Mouse (Mus musculus): ENCODE measurements around the gene Acot13.
A peak's percentile ranks its signal among the peaks of the same experiment; 100 is the strongest.
"Not testable (repeated sequence)": the region's sequence is repeated elsewhere in the genome, so short reads cannot be mapped to it uniquely, and the experiment has no call there.

Acot13 gene

DNA sequence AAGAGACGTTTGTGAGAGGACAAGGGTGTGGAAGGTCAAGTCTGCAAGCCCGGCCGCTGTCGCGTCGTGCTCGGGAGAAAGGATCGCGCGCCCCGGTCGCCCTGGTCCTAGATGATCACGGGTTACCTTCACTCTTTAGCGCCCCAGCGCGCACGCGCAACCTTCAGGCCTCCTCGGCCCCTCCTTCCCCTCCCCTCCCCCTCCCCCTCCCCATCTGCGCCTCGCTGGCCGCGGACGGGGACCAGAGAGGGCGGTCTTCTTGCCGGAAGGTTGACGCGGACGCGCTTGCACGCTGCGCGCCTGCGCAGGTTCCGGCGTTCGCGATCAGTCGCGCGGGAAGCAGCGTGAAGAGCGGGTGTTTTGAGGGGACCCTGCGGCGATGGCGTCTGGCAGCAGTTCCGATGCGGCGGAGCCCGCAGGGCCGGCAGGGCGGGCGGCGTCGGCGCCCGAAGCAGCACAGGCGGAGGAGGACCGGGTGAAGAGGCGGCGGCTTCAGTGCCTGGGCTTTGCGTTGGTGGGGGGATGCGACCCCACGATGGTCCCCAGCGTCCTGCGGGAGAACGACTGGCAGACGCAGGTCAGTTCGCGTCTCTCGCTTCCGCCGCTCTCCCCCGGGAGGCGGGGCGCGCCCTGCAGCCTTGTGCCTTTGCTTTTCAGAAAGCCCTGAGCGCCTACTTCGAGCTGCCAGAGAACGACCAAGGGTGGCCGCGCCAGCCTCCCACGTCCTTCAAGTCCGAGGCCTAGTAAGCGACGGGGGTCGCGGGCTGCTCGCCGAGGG lies at the start of gene Acot13, which contains the start of gene Tdp2:
Acot13 (minus strand) TSS at position 188 of the 778 bp plus-strand sequence.
Tdp2 (plus strand) TSS at position 327 of the 778 bp plus-strand sequence.
- peak; percentile 79 to 90 for DNase-seq (ENCODE audit: low spot score in 2 of 2)

DNA sequence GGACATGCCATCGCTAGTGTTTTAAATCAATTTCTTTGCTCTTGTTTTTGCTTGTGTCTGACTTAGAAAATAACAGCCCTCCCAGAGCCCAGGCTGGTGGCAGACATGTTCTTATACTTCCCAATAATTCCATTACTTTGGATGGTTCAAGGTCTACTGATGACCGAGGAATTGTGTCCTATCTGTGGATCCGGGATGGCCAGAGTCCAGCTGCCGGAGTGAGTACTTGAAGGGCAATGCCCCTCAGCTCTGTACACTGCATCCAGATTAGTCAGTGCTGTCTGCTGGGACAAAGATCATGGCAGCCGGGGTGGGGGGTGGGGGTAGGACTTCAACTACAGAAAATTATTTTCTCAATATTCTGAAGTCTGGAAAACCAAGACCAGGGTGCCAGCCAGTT lies 49.4 kb upstream of the Acot13 start:
- no peak for DNase-seq (ENCODE audit: low spot score in 2 of 2)

DNA sequence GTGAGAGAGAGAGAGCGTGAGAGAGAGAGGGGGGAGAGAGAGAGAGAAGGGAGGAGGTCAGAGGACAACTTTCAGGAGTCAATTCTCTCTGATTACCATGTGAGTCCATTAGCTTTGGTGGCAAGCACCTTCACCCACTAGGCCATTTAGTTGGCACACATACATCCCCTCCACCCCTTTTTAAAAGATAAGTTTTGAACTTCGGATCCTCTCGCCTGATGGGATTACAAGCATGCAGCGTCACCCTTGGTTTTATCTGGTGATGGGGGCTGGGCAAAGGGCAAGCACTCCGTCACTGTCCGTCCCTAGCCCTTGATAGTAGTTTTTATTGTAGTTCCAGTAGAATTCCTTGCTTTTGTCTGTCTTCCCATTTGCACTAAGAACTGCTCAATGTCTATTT lies 48.9 kb upstream of the Acot13 start:
- DNase-seq (ENCODE audit: low spot score in 2 of 2): no peak

DNA sequence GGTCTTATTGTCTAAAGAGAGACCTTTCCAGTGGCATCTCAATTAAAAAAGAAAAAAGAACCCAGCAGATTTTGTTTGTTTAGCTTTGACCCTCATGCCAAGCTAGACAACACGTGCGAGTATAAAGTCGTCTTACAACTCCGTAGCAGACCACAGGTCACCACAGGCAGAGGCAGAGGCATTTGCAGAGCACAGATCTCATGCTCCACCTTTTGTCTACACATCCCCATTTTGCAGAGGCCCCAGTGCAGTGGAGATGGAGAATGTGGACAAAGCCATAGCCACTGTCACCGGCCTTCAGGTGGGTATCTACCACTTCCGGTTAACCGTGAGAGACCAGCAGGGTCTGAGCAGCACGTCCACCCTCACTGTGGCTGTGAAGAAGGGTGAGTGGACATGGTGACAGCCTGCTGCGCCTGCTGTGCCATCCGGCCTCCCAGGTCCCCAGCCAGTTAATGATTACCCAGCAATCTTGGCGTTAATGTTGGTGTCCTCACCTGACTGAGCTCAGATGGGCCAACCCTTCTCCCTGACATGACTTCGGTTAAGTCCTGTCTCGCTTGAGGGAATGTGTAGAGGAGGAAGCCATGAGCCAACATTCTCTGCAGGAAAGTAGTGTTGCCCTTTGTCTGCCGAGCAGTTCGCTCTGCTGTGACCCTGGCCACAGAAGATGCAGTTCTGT lies 48.2 kb upstream of the Acot13 start:
- peak; percentile 5 to 7 for DNase-seq (ENCODE audit: low spot score in 2 of 2)

DNA sequence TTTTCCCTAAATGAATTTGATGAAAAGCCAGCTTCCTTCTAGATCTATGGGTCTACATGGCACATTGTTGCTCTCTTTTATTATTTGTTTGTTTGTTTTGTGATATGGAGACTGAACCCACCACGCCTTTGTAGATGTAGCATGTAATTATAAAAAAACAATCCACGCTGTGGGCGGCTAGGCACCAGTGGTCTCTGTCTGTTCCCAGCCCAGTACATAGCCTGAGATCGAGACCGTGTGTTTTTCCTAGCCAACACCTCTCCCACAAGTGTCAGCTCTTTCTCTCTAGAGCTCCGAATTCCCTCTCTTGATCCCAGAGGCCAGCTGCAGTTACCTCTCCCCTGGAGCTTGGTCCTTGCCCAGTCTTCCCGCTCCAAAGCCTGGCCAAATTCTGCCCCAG lies 36.9 kb upstream of the Acot13 start:
- DNase-seq (ENCODE audit: low spot score in 2 of 2): no peak

DNA sequence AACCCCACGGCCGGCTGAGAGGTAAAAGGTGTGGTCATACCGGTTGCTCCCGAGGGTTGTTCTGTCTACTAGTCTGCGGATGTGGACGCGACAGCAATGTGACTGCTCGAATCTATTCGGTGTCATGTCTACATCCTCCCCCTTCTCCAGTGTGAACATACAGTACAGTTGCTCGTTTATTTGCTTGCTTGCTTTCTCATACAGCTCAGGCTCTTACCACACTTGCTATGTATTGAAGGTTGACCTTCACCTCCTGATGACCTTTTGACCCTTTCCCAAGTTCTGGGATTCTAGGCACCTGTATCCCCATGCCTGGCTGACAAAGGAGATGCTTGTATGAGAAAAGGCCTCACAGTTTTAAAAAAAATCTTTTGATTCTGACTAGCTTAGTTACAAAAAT lies 36.4 kb upstream of the Acot13 start:
- no peak for DNase-seq (ENCODE audit: low spot score in 2 of 2)

DNA sequence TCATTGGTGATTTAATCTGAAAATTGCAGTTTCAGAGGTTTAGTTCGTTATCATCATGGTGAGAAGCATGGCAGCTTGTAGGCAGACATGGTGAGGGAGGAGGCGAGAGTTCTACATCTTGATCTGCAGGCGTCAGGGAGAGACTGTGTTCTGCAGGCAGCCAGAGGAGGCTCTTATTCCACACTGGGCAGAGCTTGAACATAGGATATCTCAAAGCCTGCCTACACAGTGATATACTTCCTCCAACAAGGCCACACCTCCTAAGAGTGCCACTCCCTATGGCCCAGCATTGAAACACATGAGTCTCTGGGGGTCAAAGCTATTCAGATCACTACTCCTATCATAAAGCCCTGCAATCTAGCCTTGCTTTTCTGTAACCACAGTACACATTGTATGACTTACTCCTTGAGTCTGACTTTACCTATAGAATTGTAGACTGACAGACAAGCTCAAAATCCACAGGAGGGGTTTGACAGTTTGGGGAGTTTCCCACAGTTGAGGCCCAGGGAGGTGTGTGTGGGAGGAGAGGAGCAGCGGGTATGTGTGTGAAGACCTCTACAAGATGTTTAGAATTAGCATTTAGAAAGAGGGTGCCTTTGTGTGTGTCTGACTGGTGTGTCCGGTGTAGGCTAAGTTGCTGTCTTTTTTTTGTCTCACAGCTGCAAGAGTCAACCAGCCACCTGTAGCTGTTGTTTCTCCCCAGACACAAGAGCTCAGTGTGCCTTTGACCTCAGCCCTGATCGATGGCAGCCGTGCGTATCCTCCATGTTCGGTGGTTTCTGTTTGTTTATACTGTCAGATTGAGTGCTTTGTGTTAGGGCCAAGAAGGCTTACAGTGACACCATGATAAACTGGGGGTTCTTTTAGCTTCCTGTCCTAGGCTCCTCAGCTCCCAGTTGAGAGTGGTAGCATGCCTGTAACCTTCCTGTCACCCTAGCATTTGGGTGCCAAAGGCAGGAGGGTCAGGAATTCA lies 35.4 kb upstream of the Acot13 start:
- DNase-seq (ENCODE audit: low spot score in 2 of 2): no peak

DNA sequence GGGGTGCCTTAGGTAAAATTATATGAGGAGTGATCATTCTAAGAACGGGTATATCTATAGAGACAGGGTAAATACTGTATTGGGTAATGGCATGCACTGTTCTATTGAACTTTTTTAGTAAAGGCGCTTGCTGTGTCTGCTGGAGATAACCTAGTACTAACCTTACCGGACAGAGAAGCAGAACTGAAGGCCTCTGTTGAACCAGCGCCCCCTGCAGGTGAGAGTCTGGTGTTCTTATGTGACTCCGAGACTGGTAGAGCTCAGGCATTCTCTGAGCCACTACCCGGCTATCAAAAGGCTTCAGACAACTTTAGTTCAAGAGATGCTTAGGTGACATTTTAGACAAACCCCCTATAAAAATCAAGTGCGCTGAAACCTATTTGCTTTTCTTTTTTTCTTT lies 31.2 kb upstream of the Acot13 start:
- no peak for DNase-seq (ENCODE audit: low spot score in 2 of 2)

DNA sequence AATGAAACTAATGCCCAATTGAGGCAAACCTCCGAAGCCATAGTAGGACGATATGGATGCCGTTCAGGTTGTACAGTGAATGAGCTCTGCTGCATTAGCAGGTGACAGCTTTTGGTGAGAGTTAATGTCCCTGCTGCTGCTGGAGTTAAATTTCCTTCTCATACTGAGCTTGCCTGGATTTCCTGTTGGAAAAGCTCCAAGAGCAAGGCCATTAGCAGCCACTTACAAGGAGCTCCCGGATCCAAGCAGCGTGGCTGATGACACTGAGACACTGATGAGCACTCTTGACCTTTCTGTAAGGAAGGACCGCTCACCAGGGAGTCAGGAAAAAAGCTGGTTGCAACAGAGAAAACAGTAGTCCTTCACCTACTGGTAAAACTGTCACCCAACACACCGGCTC lies 30.7 kb upstream of the Acot13 start:
- DNase-seq (ENCODE audit: low spot score in 2 of 2): no peak

DNA sequence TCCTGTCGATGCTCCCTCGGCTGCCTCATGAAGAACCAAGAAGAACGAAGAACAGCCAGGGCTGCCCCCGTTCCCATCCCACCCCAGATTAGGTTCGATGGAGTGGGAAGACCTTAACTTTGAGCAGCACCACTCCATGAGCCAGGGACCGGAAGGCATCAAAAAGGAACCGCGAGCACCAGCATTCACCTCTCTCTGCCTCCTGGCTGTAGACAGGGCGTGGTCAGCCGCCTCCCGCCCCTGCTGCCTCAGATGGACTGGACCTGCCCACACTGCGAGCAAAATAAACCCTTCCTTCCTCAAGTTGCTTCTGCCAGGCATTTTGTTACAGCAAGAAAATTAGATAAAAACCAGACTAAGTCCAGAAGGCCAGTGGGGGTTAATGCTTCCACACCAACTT lies 29.7 kb upstream of the Acot13 start:
- DNase-seq (ENCODE audit: low spot score in 2 of 2): no peak

DNA sequence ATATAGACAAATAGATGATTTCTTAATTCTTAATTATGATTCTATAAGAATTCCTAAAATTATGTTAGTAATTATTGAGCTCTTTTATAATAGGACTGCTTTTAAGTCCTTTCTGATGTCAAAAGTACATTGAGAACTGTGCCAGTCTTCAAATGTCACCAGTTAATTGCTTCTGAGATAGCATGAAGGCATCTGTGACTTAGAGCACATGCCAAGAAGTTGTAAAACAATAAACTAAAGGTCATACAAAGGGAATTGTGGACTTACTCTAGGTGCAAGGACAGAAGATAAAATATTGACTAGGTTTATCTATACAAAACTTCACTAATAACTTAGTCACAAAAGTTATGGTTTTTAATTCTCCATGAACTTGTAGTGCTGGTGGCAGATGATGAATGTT lies 27.8 kb upstream of the Acot13 start:
- no peak for DNase-seq (ENCODE audit: low spot score in 2 of 2)

DNA sequence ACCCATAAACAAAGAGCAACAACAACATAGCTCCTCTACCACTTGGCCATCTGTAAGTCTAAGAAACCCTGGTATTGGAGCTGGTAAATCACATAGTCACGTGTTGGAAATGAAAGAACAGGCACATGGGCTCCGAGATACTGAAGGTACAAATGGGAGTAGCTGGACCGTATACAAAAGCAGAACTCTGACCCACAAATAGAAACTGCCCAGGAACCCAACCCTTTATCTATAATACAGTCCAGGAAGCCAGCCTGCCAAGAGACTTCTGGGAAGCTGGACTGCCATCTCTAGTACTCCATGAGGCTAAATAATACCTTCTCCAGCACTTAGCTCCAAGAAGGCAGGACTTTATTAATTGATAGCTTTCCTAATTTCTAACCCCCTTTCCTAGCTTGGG lies 21.2 kb upstream of the Acot13 start:
- no peak for DNase-seq (ENCODE audit: low spot score in 2 of 2)

DNA sequence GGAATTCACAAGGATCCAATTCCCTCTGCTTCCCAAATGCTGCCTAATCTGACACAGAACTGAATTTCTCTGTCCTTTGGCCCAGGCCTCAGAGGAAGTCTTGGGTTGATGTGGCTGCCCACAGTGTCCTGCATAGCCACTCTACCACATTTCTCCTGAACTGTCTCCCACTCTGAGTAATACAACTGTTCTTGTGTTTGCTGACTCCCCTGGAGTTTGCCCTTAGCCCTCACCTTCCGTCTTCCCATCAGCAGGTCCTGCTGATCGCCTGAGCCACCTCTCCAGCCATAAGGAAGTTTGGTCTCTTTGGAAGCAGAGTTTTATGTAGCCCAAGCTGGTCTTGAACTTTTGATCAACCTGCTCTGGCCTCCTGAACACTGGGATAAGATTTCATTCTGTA lies 20.6 kb upstream of the Acot13 start:
- DNase-seq (ENCODE audit: low spot score in 2 of 2): no peak

DNA sequence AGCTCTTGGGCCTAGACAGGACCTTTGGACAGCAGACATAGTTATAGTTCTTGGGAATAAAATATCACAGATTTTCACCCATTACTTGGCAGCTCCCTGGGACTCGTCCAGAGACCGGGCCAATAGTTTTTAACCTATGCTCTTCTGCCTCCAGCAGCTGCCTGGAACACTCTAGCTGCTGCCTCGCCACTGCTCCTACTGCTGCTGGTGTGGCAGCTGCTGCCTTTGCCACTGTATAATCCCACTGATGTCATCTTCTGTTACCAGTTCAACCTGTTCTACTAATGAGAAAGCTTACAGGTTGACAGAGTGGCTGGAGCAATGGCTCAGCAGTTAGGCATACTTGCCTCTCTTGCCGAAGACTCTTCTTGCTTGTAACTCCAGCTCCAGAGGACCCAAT lies 18.0 kb upstream of the Acot13 start:
- DNase-seq (ENCODE audit: low spot score in 2 of 2): no peak

DNA sequence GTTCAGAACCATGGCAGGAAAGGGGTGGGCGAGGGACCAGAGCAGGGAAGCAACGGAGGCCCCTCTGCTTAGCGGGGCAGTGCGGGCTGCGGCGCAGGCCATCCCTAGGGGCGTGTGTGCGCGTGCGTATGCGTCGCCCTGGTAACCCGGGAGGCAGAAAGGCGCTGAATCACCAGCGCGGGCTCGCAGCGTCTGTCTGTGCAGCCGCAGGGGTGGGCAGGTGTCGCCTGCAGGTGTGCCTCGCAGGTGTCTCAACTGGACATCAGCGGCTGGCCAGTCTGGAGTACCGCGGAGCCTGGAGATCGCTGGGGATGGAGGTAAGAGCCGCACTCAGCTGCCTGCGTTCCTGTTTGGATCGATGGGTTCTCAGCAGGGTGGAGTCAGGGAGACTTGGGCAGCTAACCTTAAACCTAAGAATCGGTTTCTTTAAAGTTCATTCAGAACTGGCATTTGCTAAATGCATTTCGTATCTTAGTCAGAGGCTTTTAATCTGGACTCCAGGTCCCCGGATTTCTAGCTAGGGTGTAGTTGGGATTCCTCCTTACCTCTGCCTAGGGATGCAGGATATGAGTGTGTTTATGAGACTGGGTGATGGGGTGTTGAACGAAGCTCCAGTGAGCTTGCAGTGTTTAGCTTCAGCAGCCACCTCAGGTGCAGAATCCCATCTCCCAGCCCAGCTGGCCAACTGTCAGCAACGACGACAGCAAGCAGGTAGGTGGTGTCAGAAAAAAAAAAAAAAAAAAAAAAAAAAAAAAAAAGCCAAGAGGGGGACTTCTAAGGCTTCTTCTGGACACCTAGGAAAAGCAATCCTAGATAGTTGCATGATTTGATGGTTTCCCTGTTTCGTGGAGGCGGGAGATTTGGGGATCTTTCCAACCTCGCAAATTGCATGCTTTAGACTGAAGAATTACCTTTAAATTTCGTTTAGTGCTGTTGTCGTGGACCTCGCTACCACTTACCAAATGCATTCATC lies 13.9 kb upstream of the Acot13 start, which contains the start of gene D130043K22Rik:
D130043K22Rik (plus strand) TSS at position 153 of the 973 bp plus-strand sequence.
- DNase-seq (ENCODE audit: low spot score in 2 of 2): peak in 1 of 2 experiments; percentile 21

DNA sequence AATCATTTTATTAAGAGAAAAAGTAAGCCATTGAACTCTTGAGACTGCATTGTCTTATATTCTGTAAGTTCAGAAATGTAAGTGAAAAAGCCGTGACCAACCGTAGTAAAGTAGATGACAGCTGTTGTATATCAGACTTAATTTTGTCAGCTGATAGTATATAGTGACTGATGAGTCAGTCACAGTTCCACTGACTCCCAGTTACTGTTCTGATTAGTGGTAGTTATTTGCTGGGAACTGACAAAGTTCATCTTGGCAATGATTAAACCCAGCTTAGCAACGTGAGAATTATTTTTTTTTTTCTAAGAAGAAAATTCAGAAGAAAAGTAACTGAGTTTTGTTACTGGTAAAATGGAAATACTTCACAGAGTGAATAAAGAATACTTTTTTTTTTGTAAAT lies 10.4 kb upstream of the Acot13 start:
- DNase-seq (ENCODE audit: low spot score in 2 of 2): no peak

DNA sequence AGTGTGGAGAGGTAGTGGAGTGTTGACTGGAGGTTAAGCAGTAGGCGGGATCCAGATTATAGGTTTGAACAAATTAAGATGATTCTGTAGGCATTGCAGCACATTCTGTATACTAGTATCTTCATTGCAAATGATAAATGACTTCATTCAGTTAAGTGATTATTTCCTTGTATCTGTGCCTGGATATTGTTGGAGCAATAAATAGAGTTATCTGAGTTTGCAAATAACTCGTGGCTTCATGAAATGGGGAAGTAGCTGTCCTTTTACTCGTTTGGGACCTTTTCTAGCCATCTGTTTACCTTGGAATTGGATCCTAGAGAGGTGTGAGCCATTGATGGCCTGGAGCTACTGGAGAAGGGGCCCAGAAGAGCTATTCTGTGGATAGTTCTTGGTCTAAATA lies 8.5 kb upstream of the Acot13 start:
- no peak for DNase-seq (ENCODE audit: low spot score in 2 of 2)

DNA sequence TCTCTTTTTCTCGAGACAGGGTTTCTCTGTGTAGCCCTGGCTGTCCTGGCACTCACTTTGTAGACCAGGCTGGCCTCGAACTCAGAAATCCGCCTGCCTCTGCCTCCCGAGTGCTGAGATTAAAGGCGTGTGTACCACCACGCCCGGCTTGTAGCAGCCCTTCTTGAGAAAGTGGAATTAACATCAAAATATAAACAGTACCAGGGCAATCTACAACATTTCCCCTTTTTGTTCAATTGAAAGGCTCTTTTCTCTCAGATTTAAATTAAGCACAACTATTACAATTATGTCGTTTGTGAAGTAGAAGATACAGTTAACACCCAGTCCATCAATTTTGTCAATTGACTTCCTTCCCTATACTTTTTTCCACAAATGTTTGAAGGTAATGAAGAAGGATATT lies 6.4 kb upstream of the Acot13 start:
- not testable (repeated sequence) for DNase-seq (ENCODE audit: low spot score in 2 of 2)

DNA sequence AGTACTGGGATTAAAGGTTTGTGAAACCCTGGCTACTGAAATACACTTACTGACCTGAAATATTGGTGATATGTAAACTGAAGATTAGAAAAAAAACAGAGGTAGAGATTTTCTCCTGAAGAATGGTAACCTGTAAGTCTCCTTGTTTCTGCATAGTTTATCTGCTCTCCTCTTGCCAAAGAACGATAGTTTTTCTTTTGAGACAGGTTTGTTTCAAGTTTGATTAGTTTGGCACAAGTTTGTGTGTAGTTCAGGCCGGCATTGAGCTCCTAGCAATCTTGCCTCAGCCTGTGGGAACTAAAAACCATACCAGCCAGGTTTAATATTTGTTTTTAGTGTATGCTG lies 1.4 kb upstream of the Acot13 start:
- DNase-seq (ENCODE audit: low spot score in 2 of 2): no peak

DNA sequence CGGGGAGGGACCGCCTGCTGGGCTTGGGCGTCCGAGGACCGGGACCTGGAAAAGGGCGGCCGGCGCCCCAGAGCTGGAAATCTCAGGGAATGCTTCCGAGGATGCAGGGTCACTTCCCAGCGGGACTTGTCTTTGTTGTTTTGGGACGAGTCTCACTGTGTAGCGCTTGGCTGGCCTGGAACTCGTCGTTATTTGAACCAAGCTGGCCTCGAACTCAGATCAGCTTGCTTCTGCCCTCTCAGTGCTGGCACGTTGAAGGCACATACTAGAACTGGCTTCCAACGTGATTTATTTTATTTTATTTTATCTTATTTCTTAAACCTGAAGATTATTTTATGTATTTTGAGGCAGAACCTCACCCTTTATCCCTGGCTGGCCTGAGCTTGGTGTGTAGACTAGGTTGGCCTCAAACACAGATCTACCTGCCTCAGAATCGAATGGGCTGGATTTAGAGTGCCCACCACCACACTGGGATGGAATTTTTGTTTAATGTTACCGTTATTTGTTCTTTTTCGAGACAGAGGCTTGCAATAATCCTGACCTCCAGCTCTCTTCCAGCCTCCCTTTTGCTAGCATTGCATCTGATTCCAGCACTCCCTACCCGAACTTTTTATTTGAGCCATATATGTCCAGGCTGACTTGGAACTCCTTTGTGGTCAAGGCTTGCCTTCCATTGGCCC lies 931 bp upstream of the Acot13 start:
- DNase-seq (ENCODE audit: low spot score in 2 of 2): no peak
